Mouse (Mus musculus) frontal cortex, adult 2 months (tissue): ENCODE data around the gene Chil6. TPM values are rescaled to one million over a fixed set of nuclear protein-coding genes. Genes with fewer than 3 reads are reported as not detected.

ENCODE experiments used
- DNase-seq, 2 experiments: peaks; one replicate each; pipeline ENCODE4 v3.0.0; 2022; ENCODE audit warnings: low spot score in 1 of 2; ENCODE audit errors: extremely low spot score in 1 of 2
- polyA plus RNA-seq: library from polyadenylated mRNA; depleted of rRNA; stranded (reverse); fragments of >200 nt; gene quantifications from 2 replicates; pipeline ENCODE4 v1.2.3, GENCODE M21; 2012; rRNA removed

Chil6 gene
- polyA plus RNA-seq: 0.10 and 0.57 TPM in 2 replicates

DNA sequence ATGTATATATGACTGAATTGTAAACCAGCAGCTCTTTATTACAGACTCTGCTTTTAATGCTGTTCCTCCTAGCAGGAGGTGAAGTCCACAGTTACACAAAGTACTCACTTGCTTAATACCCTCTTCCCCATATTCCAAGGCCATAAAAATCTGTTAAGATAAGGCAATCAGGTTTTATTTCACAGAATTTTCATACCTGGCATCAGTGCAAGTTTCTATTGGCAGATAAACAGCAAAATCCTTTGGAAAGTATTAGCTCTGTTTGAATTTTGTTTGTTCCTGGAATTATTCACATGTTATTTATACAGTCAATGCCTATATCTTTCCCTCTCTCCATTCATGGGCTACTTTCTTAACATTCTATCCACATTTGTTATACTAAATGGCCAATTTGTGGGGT lies at the start of gene Chil6:
TSS of gene Chil6 (minus strand) at position 101 of the 400 bp plus-strand sequence.
- DNase-seq: no peak

DNA sequence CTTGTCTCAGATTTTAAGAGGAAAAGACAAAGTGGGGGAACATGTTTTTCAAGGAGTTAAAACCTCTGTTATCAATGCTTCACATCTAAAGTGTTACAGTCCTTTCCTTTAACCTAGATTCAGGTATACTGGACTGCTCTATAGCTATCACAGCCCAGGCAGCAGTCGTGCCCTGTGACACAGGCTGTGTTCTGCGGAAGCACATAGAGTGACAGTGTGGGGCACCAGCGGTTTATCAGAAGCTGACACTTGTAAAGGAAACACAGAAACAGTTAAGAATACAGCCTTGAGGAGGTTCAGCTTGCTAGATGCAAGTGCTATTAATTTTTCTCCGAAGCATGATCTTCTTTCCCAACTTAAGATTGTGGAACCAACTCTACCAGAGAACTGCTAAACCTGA lies 46.6 kb upstream of the Chil6 start:
- DNase-seq: no peak

DNA sequence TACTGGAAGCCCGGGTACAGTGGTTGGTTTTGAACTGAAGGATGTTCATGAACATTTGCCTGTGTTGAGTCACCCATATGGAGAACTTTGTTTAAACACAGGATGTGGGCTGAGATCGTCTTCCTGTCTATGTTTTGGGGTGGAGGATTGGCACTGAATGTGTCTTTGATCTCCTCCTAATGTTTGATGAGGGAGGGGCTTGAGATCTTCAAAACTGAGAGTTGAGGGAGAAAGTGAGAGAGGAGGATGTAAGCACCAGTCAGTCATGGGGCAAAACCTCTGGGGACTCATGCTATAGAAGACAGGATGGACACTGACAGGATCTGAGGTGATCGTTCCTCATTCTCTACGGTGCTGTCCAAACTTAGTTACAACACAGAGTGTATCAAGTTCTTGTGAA lies 43.6 kb upstream of the Chil6 start:
- no peak for DNase-seq

DNA sequence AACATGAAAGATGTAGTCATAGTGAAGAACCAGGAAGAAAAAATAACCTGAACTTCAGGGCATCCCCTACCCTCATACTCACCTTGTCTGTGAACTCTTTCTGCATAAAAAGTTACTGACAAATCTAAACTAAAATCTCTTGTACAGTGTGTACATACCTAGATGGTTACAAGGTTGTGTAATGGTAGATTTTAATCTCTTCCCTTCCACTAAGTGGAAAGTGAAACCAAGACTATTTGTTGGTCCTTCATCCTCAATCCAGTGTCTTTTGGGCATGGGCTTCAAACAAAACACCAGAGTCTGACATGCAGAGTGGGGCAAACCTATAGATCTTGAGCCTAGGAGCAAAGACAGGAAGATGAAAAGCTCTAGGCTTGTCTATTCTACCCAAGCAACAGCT lies 43.0 kb upstream of the Chil6 start:
- DNase-seq: no peak

DNA sequence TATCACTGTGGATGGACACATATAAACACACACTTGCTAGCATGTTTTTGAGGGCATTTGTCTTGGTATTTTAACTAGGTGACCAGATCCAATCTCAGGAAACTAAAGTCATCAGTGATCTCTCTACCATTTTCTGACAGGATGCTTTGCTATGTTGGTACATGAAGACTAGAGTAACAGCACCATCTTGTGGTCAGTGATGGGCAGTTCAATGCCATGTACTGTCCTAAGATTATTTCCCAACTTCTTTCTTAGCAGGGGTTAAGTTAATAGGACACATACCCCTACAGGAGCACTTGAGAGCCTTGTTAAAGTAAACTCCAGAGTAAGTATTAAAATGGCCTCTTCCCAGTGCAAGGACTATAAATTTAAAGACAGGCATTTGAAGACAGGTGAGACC lies 42.6 kb upstream of the Chil6 start:
- peak; percentile 3 to 67 for DNase-seq

Other genes starting within 250 kb of the Chil6 start
- 0.08 and 0.18 TPM in 2 replicates for gene Chil3, start 238.6 kb downstream of the Chil6 start, polyA plus RNA-seq
- gene Chil4, start 186.7 kb downstream of the Chil6 start, polyA plus RNA-seq: not detected in 2 replicates
- 0.28 and 0.36 TPM in 2 replicates for gene Dennd2d, start 76.2 kb upstream of the Chil6 start, polyA plus RNA-seq
- gene Dram2, start 141.6 kb upstream of the Chil6 start, polyA plus RNA-seq: 32.8 and 37.2 TPM in 2 replicates
- 30.4 and 32.7 TPM in 2 replicates for gene Cept1, start 141.6 kb upstream of the Chil6 start, polyA plus RNA-seq